Mouse (Mus musculus): ENCODE measurements around the gene Tmem186.

GRCm38 (mm10) chr16:8597516-8597915, 40.0 kb downstream of the Tmem186 start:
- TF ChIP-seq POLR2A (IDR thresholded peaks at IDR 0.05; ENCODE audit: insufficient read length, low read depth) = no peak
- no peak for TF ChIP-seq USF1 (IDR thresholded peaks at IDR 0.05; ENCODE audit: low read depth)
- TF ChIP-seq E2F4 (IDR thresholded peaks at IDR 0.05; ENCODE audit: insufficient read depth) = no peak
- TF ChIP-seq MYOD1 (IDR thresholded peaks at IDR 0.05; ENCODE audit: control insufficient read depth in 1 of 3, insufficient read length in 2 of 3, low read depth in 2 of 3) = no peak
- TF ChIP-seq TCF12 (IDR thresholded peaks at IDR 0.05; ENCODE audit: insufficient read depth, poor library complexity, severe bottlenecking) = no peak
- TF ChIP-seq POLR2AphosphoS2 (IDR thresholded peaks at IDR 0.05; ENCODE audit: insufficient read length, low read depth) = no peak
- TF ChIP-seq REST (IDR thresholded peaks at IDR 0.05; ENCODE audit: insufficient read depth, insufficient read length) = no peak
- no peak for TF ChIP-seq TCF3 (IDR thresholded peaks at IDR 0.05; ENCODE audit: insufficient read length, low read depth)
- no peak for TF ChIP-seq MYOG (IDR thresholded peaks at IDR 0.05; ENCODE audit: control insufficient read depth in 1 of 3, insufficient read depth in 1 of 3, insufficient read length in 2 of 3, low read depth in 2 of 3)
- no peak for TF ChIP-seq CEBPB (IDR thresholded peaks at IDR 0.05; ENCODE audit: insufficient read depth, poor library complexity, severe bottlenecking)
